Mouse (Mus musculus): ENCODE results near the gene Aacs.
"Not testable (repeated sequence)": the region's sequence is repeated elsewhere in the genome, so short reads cannot be mapped to it uniquely, and the experiment has no call there.

Aacs gene

GRCm38 (mm10) chr5:125465192-125465591 is 10.4 kb upstream of the Aacs start:
- in situ Hi-C loops (cut with MboI, MseI): no loop called here

DNA sequence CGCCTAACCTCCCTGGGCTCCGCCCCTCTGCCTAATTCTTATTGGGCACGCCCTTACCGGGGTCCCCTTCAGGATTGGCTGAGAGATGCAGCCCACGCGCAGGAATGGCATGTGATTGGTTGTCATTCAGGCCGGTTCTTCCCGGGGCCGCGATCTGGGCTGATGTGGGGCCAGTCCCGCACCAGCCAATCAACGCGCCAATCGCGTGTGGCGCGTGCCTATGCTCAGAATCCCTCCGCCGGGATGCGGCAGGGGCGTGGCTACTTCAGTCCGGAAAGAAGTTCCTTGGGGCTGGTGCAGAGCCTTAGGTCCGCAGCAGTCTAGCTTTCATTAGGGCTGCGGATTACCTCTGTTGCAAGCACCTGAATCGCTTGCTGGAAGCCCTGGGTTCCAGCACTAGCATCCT is 9.9 kb upstream of the Aacs start:
- in situ Hi-C loops (cut with MboI, MseI): no loop called here

- in situ Hi-C loops (cut with MboI, MseI): no loop called here
Measured at GRCm38 (mm10) chr5:125466483-125466882, 9.1 kb upstream of the Aacs start.

DNA sequence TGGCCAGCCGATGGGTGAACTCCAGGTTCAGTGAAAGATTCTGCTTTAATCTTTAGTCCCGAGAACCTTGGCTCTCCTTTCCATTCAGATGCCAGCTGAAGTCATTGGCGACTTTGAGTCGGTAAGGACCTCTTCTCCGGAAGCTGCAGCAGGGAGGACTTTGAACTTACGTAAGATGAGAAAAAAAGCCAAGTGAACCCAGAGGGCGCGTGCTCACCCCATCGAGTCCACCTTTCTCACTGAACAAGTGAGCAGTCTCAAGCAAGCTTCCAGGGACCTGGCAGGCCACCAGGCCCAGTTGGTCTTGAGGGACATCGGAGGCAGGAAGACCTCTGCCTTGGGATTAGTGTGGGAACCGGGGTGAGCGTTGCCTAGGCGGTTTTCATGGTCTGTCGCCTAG is 8.4 kb upstream of the Aacs start:
- in situ Hi-C loops (cut with MboI, MseI): no loop called here

GRCm38 (mm10) chr5:125470713-125471112 is 4.9 kb upstream of the Aacs start:
- in situ Hi-C loops (cut with MboI, MseI): loop anchor here in 1 of 2 experiments (5.0 kb wide), 1 partner anchor 58 kb away; no protein-coding TSS in a partner anchor

DNA sequence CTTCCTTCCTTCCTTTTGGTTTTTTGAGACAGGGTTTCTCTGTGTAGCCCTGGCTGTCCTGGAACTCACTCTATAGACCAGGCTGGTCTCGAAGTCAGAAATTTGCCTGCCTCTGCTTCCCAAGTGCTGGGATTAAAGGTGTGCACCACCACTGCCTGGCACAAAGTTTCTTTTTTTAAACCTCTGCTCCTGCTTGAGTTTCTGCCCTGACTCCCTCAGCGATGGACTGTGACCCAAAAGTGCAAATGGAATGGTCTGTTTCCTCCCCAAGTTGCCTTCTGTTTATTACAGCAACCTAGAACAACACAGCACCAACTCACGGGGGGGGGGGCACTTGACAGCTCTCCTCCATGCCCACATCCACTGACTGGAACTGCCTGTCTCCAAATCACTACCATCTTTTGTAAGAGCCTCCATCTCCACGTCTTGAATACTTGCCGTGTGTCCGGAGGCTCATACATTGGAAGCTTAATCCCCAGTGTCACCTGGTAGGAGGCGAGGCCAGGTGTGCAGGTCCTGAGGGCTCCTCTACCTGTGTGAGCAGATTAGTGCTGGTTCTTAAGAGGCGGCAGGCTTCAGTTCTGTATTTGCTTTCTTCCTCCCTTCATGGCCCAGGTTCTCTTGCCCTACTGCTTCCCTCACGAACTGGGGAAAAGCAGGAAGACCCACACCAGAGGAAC is 2.7 kb upstream of the Aacs start:
- in situ Hi-C loops (cut with MboI, MseI): loop anchor here in 1 of 2 experiments (5.0 kb wide), 1 partner anchor 61 kb away; no protein-coding TSS in a partner anchor

GRCm38 (mm10) chr5:125475030-125475429 is 584 bp upstream of the Aacs start:
- in situ Hi-C loops (cut with MboI, MseI): no loop called here

GRCm38 (mm10) chr5:125476286-125476625 is 642 bp downstream of the Aacs start:
- in situ Hi-C loops (cut with MboI, MseI): no loop called here

- in situ Hi-C loops (cut with MboI, MseI): no loop called here
Measured at GRCm38 (mm10) chr5:125476799-125477198, 1.2 kb downstream of the Aacs start.

- in situ Hi-C loops (cut with MboI, MseI): no loop called here
Measured at GRCm38 (mm10) chr5:125477533-125477932, 1.9 kb downstream of the Aacs start.

GRCm38 (mm10) chr5:125478037-125478436 is 2.4 kb downstream of the Aacs start:
- in situ Hi-C loops (cut with MboI, MseI): no loop called here

DNA sequence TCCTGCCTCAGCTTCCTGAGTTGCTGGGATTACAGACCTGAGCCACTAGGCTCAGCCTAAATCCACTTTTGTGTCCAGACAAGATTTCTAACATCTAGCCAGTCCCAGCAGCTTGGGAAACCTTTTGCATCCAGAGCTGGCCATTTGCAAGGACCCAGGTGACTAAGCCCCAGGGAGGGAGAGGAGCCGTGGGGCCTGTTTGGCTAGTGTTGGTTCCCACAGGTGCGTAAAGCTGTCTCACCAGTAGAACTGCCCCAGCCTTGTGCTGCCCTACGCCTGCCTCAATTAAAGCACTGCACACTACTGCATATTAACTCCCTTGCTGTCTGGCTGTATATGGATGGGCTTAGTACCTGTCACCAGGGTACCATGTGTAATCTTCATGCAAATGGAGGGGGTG is 3.8 kb downstream of the Aacs start:
- in situ Hi-C loops (cut with MboI, MseI): no loop called here

DNA sequence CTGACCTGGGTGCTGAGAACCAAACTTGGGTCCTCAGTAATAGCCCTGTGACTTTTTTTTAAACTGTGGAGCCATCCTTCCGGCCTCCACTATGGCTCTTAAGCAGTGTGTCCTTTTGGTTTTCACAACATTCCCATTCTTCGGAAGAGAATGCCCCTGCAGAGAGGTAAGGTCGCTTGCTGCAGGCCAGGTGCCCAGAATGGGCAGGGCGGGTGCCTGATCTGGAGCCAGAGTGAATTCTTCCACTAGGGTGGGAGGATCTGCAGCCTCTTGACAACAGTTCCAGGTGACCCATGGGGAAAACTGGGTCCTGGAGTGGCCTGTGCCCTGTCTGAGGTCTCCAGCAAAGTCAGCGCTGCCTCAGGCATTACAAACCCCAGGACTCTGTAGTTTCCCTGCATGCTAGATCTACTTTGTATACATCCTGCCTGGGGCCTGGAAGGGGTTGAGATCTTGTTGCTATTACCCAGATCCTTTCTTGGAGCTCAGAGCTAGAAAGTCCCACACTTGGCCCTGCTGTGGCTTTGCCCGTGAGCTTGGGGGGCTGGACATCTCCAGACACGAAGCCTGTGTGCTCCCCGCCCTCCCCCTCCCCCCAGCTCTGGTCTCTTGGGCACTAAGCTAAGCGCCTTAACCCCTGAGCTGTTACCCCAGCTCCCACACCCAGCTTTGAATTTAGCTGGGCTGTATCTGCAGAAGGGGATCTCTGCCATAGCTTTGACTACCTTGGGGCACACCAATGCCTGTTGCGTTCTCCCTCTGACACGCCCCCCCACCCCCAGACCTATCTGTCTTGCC is 5.0 kb downstream of the Aacs start:
- in situ Hi-C loops (cut with MboI, MseI): no loop called here

GRCm38 (mm10) chr5:125482474-125482873 is 6.9 kb downstream of the Aacs start:
- in situ Hi-C loops (cut with MboI, MseI): no loop called here

GRCm38 (mm10) chr5:125483712-125484611 is 8.3 kb downstream of the Aacs start:
- in situ Hi-C loops (cut with MboI, MseI): no loop called here

- in situ Hi-C loops (cut with MboI, MseI): no loop called here
Measured at GRCm38 (mm10) chr5:125485031-125485778, 9.6 kb downstream of the Aacs start.

DNA sequence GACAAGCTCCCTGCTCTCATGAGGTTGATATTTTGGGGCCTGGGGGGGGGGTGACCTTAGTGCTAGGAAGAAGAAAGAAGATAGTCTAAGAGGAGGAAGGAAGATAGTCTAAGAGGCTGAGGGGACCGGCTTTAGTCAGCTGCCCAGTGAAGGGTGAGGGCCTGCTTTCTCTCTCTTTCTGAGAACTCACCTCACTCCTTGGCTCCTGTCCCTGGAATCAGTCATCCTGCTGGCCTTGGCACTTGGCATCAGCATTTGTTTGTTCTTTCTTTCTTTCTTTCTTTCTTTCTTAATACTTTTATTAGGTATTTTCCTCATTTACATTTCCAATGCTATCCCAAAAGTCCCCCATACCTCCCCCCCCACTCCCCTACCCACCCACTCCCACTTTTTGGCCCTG is 10.5 kb downstream of the Aacs start:
- in situ Hi-C loops (cut with MboI, MseI): no loop called here

DNA sequence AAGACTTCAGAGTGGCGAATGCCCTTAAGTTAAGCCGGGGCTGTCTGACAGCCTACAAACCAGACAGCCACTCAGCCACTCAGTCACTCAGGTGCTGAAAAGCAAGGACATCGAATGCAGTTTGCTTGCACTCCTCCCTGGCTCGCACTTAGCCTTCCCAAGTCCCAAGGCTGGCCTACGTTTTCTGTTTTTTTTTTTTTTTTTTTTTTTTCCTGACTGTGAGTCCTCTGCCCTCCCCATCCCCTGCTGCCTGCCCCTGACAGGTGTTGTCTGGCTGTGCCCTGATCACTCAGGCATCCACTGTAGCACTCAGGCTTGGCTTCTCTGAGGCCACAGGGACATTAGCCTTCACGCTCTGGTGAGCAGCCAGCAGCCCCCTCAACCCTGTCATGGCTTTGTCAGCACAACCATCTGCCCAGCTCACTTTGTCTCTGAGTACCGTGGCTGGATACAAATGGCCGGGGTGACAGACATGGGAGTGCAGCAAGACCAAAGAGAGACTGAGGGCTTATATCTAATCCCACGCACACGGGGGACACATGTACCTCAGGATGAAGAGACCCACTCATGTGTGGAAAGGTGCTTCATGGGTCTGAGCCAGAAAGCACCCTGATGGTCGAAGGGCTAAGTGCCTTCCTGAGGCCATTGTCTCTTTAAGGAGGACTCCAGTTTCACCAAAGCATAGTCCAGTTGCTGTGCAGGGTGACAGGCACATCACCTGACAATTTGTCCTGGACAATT is 11.9 kb downstream of the Aacs start:
- in situ Hi-C loops (cut with MboI, MseI): no loop called here

DNA sequence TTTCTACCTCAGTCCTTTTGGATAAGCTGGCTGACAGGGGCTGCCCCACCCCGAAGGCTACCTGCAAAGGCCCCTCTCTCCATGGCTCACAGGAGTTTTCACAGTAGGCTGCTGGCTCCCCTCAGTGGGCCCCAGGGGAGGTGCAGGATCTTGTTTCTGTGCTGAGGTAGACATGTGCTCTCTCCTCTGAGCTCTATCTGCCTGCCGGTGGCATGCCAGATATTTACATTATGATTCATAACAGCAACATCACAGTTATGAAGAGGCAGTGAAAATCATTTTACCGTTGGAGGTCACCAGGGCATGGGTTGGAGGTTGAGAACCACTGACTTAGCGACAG is 12.5 kb downstream of the Aacs start:
- in situ Hi-C loops (cut with MboI, MseI): no loop called here

DNA sequence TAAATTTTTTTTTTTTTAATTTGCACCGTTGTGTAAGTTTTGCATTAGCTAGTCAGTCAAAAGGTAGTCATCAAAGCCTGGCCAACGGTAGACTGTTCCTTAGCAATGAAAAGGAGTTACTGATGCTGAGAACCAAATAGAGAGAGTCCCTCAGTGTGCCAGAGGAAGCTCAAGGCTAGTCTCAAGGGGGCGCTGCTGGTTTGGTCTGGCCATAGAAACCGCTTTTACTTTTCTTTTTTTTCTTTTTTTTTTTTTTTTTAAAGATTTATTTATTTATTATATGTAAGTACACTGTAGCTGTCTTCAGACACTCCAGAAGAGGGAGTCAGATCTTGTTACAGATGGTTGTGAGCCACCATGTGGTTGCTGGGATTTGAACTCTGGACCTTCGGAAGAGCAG is 13.3 kb downstream of the Aacs start:
- in situ Hi-C loops (cut with MboI, MseI): not testable (repeated sequence)

- in situ Hi-C loops (cut with MboI, MseI): no loop called here
Measured at GRCm38 (mm10) chr5:125491107-125491506, 15.5 kb downstream of the Aacs start.
